Mouse (Mus musculus) kidney, postnatal 14 days (tissue): ENCODE results near the gene Rpn2.

Experiments
- DNase-seq: peaks from one replicate; pipeline ENCODE4 v3.0.0; 2022; ENCODE audit warnings: mixed read lengths

Gene Rpn2

GRCm38 (mm10) chr2:157278717-157279415, at the start of gene Rpn2:
Gene Rpn2 (plus strand): TSS chr2:157279017.
- DNase-seq = peak; percentile 98

- DNase-seq = no peak
Measured at GRCm38 (mm10) chr2:157235946-157236345, 42.9 kb upstream of the Rpn2 start.

- no peak for DNase-seq
Measured at GRCm38 (mm10) chr2:157245001-157245400, 33.8 kb upstream of the Rpn2 start.

- no peak for DNase-seq
Measured at GRCm38 (mm10) chr2:157245603-157246002, 33.2 kb upstream of the Rpn2 start.

GRCm38 (mm10) chr2:157248111-157248510, 30.7 kb upstream of the Rpn2 start:
- DNase-seq = no peak

- peak; percentile 50 for DNase-seq
Measured at GRCm38 (mm10) chr2:157259720-157260119, 19.1 kb upstream of the Rpn2 start.

GRCm38 (mm10) chr2:157261930-157262329, 16.9 kb upstream of the Rpn2 start:
- DNase-seq = no peak

DNA sequence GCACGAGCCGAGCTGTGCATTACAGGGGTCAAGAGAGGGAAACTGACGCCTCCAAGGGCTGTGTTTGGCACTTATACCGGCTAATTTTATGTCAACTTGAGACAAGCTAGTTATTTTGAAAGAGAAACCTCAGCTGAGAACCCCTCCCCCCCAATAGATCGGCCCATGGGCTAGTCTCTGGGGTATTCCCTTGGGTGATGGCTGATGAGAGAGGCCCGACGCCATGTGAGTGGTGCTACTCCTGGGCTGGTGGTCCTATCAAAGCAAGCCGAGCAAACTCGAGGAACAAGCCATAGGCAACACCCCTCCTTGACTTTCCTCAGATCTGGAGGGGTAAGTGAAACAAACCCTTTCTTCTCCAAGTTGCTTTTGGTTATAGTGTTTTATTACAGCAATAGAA, 16.3 kb upstream of the Rpn2 start:
- DNase-seq = no peak

GRCm38 (mm10) chr2:157263101-157263500, 15.7 kb upstream of the Rpn2 start:
- DNase-seq = no peak

GRCm38 (mm10) chr2:157263832-157264231, 15.0 kb upstream of the Rpn2 start:
- DNase-seq = no peak

DNA sequence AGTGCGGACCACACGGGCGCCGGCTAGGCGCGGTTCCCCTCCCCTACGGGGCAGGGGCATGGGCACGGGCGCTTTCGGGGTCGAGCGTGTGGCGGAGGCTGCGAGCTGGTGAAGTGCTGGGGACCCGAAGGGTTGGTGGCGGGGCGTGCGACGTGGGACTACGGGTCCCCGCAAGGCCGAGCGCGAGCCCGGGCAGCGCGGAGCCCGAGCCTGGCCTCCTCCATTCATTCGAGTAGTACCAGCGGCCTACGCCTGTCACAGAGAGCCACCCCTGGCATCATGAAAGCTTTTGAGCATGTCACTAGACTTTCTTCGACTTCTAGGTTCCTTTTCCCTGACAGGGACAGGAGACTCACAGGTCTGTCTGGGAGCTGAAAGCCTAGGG, 591 bp downstream of the Rpn2 start, which contains the start of gene Mroh8:
Gene Mroh8 (minus strand): TSS at position 134 of the 385 bp plus-strand sequence.
- no peak for DNase-seq

GRCm38 (mm10) chr2:157283321-157283720, 4.5 kb downstream of the Rpn2 start:
- no peak for DNase-seq

DNA sequence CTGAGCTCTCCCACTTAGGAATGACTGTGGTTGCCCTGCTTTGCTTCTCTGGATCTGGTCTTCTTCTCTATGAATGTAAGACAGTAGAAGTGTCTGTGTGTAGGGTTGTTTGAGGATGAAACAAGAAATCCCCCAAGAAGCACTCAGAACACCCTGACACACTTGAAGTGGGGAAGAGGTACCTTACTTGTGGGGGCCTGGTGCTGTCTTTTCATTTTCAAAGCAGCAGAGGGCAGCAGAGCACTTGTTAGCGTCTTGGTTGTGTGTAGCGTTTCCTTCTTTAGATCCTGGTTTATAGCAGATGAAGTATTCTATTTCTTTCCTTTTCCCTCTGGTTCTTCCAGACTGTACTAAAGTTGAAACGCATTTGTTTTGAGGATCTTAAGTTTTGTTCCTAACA, 8.7 kb downstream of the Rpn2 start:
- peak; percentile 62 for DNase-seq

DNA sequence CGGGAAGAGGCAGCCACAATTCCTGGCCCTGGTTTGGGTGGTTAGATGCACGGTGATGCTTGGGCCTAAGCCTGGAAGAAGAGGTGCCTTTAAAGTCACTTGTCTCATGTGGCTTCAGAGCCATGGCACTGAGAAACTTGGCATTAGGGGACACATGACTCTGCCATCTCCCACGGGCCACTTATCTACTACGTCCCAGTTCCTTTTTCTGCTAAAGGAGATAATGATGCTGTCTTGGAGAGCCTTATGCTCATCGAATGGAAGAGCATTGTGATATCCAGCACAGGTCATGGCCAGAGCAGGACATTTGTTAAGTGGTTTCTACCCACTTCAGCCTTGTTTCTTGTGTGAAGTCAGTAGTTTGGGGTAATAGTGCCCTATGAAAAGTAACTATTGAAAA, 10.2 kb downstream of the Rpn2 start:
- no peak for DNase-seq

DNA sequence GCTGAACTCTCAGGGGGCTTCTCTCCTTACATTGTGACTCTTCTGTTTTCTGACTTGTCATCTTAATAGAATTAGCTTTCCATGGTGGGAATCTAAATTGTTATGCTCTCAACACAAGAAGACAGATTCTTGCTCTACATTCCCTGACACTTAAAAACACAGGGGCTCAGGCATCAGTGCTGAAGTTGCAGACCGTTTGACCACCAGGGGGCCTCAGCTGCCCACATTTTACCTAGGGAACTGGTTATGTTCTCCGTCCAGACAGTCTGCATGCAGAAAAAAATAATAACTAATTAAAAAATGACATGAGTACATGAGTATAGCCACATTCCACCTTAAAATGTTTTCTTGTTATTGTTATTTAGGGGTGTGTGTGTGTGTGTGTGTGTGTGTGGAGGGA, 13.3 kb downstream of the Rpn2 start:
- DNase-seq = peak; percentile 81

DNA sequence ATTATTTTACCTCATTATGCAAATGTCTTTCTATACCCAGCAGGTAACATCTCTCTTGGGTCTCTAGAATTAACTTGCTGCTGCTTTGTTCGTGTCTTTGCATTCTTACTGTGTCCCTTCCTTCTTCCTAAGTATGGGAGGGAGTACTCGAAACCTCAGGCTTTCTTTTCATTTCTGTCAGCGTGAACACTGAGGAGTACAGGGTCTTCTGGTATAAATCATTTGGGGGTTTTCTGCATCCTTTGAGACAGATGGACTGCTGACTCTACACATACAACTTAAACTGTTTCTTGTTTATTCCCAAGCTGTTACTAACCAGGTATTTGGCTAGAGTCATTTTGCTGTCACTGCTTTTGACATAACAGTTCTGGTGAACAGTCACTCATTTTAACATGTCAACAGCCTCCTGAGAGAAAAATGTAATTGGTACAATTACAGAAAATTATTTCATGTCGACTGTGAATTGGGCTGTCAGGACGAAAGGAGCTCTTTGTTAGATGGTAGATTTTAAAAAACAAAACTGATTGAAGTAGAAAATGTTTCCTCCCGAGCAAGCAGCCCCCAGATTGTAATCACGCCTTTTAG, 17.4 kb downstream of the Rpn2 start:
- no peak for DNase-seq

DNA sequence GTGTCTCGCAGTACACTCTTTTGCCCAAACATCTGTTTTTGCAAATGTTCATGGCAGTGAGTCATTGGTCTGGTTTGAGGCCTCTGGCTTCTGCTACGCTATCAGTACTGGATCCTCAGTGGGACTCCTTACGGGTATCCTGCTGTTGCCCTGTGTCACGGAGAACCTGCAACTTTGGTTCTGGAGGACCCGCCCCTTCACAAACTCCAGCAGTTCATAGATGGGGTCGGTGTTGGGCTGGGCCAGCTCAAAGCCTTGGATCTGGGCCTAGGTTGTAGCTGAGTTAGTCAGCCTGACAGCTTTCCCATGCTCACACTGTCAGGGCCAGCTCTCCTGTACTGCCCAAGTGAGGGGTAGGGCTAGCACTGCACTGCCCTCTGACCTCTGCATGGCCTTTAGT, 21.2 kb downstream of the Rpn2 start:
- no peak for DNase-seq

DNA sequence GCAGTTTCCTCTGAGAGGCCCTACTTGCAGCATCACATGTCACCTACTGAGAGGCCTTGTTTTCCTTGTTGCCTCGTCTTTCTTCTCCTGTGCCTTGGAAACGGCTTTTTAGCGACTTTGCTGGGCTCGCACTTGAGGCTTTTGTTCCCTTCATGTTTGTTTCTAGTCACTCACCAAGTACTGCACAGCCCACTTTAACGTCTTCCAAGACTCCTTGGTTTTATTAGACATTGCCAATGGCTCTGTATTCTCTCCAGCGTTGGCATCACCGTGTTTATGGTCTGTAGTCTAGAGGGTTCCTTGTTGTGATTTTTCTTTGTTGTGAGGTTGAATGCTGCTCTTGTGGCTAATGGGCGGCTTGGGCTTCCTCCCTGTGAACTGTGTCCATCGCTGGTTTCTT, 24.3 kb downstream of the Rpn2 start:
- no peak for DNase-seq

DNA sequence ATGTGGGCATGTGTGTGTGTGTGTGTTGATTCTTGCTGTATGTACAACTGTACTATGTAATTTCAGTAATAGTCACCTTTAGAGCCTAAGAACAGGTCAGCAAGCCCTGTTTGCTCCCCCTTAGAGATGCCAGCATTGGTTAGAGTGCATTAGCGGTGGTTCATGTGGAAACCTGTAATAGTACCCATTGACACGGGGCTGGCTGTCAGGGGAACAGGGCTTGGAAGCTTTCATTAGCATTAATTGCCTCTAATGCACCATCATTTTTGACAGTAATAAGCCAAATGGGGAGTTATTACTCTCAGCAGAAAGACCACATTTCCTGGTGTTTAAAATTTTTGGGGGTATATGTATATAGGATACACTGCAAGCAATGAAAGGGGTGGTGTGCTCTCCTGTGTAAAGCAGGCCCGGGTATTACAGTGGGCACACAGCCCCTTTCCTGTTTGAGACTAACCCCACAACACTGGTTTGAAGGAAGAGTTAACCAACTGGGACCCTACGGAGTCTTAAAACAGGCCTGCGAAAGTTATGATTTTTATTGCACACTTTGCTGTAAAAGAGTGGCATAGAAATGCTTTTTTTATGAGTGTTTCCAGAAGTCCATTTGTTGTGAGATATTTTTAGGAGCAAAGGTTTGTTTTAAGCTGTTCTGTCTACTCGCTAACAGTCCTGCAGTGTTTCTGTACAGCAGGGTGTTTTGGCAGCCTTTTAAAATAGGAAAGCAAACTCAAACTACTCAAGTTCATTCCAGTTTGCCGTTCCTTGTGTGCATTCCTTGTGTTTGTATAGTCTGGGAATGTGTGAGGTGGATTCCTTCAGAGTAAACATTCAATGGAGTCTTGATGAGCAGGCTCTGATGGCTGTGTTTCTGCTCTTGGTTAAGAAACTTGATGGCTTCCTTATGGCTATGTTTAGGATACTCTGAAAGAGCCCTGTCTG, 27.5 kb downstream of the Rpn2 start:
- DNase-seq = no peak

DNA sequence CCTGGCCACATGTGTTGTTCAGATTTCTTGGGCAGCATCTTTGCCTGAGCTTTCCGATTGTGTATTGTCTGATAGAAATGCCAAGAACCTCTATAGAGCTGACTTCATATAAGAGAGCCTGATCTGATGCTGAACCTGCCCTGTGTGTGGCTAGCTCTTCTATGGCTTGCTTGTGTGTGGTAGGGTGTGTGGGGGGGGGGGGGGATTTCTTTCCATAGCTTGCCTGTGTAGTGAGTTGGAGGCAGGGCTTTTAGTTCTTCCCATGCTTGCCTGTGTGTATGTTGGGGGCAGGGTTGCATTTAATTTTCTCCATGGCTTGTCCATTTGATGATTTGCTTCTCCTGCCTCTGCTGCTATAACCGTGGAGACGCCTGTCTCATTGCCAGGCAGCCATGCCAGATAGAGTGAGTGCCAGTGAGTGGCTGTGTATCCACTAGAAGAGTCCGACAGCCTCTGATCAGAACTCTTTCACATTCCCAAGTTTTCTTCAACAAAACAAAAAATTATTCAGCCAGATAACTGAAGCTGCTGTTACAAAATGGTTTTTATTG, 29.0 kb downstream of the Rpn2 start:
- DNase-seq = no peak

- DNase-seq = no peak
Measured at GRCm38 (mm10) chr2:157308273-157308917, 29.6 kb downstream of the Rpn2 start.

- no peak for DNase-seq
Measured at GRCm38 (mm10) chr2:157309611-157310010, 30.8 kb downstream of the Rpn2 start.
